Mouse (Mus musculus) embryonic fibroblast, embryonic 13.5 days (primary cell): ENCODE measurements around the gene Adra1d.

Experiments used
- CTCF ChIP-seq: IDR thresholded peaks from 2 replicates; pipeline ENCODE4 v1.5.1; 2011; ENCODE audit warnings: mild to moderate bottlenecking, control low read depth, low read length, moderate library complexity, borderline replicate concordance; ENCODE audit not compliant: insufficient read depth
- POLR2A ChIP-seq: IDR thresholded peaks from 2 replicates; pipeline ENCODE4 v1.6.1; 2011; ENCODE audit warnings: low read depth, mild to moderate bottlenecking, control low read depth, low read length, moderate library complexity

DNA sequence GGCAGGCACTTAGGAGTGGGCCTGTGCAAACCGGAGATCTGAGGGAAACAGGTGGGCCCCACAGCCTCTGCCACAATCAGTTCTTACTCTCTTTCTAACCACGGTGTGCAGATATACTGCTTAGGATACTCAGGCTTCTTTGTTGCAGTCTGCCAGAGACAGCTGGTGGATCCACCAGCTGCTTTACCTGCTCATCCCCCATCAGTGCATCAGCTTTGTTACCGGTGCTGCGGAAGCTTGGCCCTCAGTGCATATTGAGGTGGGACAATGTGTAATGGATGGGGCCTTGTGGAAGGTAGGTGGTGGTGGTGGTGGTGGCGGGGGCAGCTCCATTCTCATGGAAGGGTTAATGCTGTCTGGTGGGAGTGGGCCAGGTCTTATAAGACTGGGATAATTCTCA, 13.0 kb downstream of the Adra1d start:
- no peak for TF ChIP-seq POLR2A
- TF ChIP-seq CTCF: no peak
